Mouse (Mus musculus): ENCODE measurements around the gene Pdzd2.

Pdzd2 gene

DNA sequence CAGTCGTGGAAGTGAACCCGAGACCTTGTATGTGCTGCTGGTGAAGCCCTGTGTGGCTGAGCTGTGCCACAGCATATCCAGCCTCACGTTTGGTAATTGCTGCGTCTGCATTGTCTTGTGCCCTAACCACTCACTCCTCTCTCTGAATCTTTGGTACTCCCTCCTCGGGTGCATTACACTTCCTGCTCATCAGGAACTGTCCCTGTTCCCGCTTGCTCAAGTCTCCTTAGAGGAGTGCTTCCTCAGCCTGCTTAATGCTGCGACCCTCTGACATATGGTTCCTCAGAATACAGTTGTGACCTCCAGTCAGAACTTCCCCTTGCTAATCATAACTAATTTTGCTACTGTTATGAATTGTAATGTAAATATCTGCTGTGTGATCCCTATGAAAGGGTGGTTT is 383.8 kb downstream of the Pdzd2 start:
- DNase-seq (ENCODE audit: low read depth, low spot score), result no peak

DNA sequence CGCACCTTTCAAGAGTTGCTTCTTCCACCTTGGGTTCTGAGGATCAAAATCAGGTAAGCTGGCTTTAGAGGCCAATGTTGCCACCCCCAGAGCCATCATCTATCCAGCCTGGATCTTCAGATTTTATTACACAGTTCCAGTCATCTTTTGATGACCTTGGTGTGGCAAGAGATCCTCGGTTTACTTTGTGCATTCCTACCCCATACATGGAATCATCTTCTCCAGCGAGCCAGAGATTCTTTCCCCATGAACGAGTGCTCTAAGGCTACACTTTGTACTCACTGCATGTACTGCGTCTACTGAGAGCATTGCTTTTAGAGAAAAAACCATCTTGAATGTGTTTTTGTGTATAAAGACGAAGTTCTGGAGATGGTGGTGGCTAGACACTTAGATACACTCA is 384.5 kb downstream of the Pdzd2 start:
- no peak for DNase-seq (ENCODE audit: low read depth, low spot score)

DNA sequence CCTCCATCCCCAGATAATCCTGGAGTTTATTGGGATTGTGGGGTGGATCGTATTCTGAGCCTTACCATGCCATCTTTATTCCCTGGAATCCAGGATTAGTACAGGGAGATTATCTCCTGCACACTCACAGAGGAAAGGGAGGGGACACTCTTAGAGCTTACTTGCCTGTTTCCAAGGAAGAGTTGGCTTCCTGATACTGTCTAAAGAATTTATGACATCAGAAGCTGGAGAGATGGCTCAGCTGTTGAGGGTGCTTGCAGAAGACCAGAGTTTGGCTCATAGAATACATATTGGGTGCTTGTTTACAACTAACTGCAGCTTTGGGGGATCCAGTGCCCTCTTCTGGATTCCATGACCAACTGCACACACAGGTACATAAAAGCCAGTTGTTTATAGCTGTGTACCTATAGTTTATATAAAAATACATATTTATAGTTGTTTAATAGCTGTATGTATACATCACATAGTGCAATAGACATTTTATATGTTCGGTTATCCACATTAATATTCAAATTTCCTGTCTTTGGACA is 385.4 kb downstream of the Pdzd2 start:
- no peak for DNase-seq (ENCODE audit: low read depth, low spot score)

DNA sequence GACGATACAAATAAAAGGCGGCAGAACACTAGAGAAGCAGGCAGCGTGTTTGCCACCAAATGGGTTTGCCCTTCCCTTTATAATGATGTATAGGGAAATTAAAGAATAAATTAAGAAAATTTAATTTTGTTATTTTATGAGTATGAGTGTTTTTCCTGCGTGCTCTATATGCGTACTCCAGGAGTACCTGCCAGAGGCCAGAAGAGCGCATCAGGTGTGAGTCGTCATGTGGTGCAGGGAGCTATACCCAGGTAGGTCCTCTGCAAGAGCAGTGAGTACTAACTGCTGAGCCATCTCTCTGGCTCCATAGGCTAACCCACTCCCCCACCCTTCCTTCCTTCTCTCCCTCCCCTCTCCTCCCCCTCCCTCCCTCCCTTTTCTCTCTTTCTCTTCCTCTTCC is 388.3 kb downstream of the Pdzd2 start:
- DNase-seq (ENCODE audit: low read depth, low spot score), result no peak

DNA sequence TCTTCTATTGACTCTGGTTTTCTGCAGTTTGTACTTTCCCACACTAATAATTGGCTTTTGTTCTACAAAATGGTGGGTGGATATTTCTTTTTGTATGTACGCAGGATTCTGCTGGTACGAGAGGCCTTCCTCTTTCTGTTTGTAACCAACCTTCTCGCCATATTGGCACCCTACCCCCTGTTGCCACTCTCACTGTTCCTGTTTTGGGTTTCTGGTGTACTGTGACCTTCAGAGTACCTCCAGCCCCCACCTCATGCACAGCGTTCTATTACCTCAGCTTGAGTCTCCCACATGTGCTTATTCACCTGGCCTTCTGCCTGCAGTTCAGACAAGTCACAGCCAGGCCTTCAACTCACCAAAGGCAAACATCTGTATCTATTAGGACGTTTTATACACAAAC is 389.9 kb downstream of the Pdzd2 start:
- no peak for DNase-seq (ENCODE audit: low read depth, low spot score)

DNA sequence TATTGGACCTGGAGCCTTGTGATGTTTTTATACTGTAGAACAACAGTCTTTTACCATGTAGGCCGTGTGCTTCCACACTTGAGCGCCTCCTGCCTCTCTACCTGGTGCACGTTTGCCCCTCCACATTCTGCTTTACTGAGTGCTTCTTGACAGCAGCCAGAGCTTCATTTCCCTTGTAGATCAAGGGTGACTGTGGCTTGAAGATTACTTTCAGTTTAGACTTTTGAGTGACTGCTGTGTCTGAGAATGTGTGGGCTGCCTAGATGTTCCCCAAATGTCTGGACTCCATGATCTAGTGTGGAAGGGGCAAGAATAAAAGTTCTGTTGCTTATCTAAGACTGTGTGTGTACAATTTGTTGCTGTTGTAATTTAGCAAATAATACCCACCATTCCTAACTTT is 390.8 kb downstream of the Pdzd2 start:
- DNase-seq (ENCODE audit: low read depth, low spot score), result no peak

DNA sequence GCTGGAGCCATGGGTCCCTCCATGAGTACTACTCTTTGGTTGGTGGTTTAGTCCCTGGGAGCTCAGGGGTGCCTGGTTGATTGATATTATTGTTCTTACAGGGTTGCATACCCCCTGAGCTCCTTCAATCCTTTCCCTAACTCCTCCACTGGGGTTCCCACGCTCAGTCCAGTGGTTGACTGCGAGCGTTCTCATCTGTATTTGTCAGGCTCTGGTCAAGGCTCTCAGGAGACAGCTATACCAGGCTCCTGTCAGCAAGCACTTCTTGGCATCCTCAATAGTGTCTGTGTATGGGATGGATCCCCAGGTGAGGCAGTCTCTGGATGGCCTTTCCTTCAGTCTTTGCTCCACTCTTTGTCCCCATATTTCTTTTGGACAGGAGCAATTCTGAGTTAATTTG is 392.8 kb downstream of the Pdzd2 start:
- no peak for DNase-seq (ENCODE audit: low read depth, low spot score)

DNA sequence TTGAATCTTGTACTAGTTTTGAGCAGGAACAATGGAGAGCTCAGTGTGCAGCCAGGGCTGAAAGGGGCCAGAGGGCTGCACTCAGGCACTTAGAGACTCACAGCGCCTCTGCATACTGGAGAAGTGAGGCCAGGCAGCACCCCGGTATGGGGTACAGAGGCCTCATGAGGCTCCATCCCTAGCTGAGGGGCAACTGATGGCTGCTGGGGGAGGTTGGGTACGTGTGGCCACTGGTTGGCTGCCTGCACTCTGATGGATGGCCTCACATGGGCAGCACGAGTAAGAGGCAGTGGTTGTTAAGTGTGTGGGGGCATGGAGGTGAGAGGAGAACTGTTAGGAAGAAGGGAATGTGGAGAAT is 398.3 kb downstream of the Pdzd2 start:
- DNase-seq (ENCODE audit: low read depth, low spot score), result no peak

DNA sequence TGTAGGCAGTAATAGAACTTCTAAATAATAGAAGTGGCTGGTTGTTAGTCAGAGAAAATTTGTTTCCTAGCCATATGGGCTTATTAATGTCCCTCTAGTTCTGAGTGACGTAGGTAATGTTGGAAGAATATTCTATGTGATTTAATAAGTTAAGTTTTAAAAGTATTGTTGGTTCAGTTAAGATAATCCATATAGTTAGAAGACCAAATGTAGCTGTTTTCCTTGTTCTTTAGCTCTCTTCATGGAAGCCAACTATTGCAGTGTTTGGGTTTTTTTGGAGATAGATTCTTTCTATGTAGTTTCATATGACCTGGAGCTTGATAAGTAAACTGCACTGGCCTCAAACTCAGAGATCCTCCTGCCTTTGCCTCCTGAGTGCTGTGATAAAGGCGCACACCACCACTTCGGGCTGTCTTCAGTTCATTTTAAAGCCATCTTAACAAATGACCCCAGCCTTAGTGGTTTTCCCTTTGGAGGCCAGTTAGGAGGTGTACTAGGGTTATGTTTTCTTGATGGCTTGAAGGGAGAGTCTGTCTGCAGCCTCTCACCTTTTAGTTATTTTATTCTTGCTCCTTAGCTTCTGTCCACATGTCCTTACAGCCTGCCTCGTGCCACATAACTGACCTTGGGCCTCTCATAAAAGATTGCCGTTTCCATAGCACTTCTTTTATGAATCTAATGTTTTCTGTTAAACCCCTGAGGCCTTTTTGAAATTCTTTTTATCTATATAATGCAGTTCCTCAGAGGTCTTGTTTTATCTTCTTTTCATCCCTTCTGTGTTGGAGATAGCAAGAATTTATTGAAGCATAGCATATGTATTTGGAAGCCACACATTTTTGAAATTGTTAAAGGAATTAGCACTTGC is 399.0 kb downstream of the Pdzd2 start:
- no peak for DNase-seq (ENCODE audit: low read depth, low spot score)

DNA sequence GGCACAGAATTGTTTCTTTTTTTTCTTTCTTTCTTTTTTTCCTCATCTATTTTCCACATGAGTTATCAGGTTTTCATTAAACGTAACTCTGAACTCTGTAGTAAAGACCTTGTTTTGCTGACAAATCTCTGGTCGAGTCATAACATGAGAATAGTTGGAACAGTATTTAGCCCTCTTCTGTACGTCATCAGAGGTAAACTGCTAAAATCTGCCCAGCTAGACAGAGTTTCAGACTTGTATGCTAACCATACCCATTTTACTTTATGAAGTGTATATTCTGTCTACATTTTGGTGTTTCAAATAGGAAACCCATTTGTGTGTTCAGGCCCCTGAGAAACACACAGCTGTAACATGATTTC is 402.0 kb downstream of the Pdzd2 start:
- no peak for DNase-seq (ENCODE audit: low read depth, low spot score)

DNA sequence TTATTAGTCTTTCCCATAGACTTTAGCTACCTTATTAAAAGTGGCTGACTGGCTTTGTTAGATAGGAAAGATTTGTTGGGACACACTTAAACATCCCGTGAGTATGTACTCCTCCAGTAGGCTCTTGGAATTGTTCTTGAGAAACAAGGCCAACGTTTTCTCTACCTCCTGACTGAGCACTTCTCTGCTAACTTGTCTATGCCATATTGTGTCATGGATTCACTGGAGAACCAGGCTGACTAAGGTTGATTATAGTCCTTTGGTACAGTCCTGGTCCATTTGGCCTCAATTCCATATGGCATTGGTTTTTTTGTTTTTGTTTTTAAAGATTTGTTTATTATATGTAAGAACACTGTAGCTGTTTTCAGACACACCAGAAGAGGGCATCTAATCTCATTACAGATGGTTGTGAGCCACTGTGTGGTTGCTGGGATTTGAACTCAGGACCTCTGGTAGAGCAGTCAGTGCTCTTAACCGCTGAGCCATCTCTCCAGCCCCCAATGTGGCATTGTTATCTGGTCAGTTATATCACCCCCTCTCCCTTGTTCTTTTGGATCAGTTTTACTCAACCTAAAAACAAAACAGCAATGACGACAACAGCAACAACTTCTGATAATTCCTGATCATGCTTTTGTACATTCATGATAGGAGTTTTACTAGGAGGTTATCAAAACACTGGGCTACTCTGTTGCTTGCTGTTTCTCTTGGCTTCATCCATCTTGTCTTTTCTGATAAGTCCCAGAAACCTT is 402.5 kb downstream of the Pdzd2 start:
- DNase-seq (ENCODE audit: low read depth, low spot score), result no peak

DNA sequence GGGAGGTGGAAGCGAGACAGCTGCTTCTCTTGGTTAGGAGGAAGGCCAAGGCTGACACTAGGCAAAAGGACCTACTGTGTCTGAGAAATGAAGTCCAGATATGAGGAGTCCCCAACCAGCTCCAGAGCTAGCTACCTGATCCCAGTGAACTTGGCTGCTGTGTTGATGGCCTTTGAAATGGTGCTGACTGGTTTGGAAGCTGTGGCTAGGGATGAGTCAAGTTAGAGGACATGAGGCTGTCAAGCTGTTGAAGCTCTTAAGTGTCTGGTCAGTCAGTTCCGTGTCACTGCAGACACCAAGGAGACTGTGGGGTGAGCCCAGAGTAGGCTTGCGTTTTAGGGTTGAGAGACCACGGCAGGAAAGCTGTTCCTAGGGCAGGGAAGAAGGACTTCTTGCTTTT is 405.3 kb downstream of the Pdzd2 start:
- no peak for DNase-seq (ENCODE audit: low read depth, low spot score)

DNA sequence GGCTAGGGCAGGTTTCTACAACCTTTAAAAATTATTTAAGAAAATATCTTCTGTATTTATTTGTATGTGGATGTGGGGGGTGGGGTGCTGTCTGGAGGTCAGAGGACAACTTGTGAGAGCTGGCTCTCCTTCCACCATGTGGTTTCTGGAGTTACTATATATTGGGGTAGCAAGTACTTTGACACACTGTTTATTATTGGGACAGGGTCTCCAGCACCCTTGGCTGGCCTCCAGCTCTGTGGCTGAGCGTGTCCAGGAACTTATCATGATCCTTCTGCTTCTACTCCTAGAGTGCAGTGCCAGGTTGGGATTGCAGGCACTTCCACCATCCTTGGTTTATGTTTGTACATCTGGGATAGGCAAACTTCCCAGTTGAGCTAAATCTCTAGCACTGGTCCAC is 408.4 kb downstream of the Pdzd2 start:
- no peak for DNase-seq (ENCODE audit: low read depth, low spot score)

DNA sequence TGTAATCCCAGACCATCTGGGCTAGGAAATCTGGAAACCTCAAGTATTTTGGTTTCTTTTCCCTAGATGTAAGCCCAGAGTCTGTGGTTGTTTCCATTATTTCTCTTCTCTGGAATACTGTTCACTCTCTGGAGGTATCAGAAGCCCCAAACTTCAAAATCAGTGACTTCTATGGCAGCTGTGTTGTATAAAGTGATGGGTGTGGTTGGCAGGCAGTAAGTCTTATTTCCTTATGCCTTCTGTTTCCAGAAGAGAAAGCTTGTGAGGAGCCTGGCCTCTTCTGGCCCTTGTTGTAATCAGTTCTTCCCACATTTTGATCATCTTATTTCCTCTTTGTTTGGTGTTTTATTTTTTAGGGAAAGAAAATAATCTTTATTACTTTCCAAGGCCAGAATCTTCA is 408.8 kb downstream of the Pdzd2 start:
- no peak for DNase-seq (ENCODE audit: low read depth, low spot score)

DNA sequence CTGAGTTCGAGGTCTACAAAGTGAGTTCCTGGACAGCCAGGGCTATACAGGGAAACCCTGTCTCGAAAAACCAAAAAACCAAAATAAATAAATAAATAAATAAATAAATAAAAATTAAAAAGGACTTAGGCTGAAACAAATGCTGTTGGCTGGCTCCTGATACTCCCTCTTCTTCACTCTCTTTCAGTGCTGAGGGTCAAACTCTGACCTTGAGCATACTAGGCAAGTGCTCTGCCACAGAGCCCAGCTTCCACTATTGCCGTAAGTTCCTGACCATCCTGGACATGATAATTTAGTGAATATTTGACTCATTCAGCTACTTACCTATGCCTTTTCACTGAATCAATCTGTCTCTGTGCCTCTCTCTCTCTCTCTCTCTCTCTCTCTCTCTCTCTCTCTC is 409.3 kb downstream of the Pdzd2 start:
- no peak for DNase-seq (ENCODE audit: low read depth, low spot score)

DNA sequence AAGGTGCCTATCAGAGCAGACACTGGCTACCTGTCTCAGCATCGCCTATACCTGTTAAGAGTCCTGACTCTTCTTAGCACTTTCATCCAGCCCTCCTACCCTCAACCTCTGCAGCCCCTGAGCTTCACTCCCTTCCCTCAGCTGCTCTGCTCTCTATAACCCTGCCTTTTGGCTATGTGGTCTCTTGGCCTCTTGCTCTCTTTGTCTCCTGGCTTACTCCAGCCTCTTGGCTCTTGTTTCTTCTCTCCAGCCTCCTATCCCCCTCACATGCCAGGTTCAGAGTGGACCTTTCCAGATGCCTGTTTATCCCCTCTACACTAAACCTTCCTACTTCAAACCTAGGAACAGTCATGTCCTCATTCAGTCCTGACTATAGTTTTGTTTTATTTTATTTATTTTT is 415.4 kb downstream of the Pdzd2 start:
- DNase-seq (ENCODE audit: low read depth, low spot score), result no peak

DNA sequence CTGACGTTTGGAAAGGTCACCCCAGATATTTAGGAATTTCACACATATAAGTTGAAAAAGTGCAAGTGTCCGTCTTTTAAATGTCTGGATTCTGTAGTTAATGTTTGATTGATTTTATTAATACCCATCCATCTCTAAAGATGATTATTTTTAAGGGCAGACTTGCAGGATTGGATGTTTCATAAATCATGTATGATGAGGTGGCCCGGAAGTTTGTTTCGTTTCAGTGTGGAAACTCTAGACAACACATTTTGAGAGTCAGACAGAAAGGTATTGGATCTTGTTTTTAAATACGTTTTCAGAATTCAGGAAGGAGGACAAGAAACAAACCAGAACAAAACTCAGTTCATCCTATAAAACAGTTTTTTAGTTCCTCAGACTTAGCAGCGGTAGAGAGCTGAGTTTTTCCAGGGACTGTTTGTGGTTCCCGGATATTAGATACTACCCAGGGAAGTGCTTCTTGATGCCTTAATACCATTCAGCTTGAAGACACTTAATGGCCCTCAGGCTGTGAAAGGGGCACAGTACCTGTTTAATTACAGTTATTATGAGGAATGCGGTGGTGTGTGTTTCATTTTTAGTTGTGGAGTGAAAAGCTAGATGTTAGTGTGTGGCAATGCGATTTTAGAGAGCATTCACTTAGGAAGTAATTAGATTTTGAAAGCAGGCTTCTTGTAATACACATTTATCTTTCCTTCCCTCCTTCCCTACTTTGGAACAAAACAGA is 416.9 kb downstream of the Pdzd2 start:
- DNase-seq (ENCODE audit: low read depth, low spot score), result peak; percentile 13

DNA sequence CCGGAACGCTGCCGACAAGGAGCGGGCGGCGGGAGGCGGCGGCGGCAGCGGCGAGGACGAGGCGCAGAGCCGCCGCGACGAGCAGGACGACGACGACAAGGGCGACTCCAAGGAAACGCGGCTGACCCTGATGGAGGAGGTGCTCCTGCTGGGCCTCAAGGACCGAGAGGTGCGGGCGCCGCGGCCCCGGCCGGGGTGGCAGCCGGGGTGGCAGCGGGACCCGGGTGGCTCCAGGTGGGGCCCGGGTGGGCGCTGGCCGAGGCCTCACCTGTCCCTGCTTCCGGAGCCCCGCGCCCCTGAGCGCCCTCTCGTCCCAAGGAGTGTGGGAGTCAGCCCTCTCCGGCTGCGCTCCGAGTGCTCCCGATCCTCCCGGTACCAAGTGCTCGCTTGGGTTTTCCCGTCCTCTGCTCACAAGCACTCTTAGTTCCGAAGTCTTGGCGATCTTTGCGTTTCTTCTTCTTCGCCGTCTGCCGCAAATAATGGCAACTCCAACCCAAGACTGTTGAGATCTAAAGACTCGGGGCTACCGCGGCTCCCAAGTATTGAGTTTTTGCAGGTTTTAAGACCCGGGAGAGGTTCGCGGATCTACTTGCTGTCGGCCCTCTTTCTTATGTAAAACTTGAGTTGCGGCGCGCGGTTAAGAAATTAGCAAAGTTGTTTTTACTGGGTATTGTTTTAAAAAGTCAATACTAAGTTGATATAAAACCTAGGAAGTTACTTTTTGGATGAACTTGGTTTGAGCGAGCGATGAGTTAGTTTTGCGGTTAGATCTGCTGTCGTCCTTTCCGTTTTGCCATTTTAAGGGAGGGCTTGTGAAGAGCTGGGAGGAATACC is 417.7 kb downstream of the Pdzd2 start, which contains the start of gene 1810049J17Rik:
TSS of gene 1810049J17Rik (minus strand) at position 112 of the 834 bp plus-strand sequence.
- peak; percentile 11 for DNase-seq (ENCODE audit: low read depth, low spot score)

DNA sequence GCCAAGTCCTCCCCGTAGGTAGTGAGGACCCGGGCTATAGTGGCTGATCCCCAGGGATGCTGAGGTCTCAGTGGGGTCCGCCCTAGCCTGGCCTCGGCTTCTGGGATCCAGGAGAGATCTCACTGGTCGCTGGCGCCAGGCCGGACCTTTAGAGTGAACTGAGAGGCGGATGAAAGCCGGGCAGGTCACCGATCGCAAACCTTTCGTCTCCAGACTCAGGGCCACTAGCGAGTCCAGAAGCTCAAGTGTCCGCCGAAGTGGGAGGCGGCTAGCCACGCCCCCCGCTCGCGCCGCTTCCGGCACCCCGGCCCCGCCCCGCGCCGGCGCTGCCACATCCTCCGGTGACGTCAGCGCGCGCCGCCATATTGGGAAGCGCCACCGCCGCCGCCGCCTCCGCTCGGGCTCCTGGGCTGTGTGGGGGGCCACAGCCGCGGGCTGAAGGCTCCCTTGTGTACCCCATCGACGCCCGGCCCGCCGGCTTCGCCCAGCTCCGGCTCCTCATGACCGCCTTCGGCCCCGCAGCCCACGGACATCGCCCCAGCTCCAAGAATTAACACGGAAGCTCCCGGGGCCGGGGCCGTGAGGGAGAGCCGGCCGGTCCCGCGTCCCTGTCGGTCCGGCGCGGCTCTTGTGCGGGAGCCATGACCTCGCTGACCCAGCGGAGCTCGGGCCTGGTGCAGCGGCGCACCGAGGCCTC is 418.5 kb downstream of the Pdzd2 start, which contains the start of gene Golph3:
TSS of gene Golph3 (plus strand) at position 360 of the 697 bp plus-strand sequence.
- peak; percentile 83 for DNase-seq (ENCODE audit: low read depth, low spot score)

DNA sequence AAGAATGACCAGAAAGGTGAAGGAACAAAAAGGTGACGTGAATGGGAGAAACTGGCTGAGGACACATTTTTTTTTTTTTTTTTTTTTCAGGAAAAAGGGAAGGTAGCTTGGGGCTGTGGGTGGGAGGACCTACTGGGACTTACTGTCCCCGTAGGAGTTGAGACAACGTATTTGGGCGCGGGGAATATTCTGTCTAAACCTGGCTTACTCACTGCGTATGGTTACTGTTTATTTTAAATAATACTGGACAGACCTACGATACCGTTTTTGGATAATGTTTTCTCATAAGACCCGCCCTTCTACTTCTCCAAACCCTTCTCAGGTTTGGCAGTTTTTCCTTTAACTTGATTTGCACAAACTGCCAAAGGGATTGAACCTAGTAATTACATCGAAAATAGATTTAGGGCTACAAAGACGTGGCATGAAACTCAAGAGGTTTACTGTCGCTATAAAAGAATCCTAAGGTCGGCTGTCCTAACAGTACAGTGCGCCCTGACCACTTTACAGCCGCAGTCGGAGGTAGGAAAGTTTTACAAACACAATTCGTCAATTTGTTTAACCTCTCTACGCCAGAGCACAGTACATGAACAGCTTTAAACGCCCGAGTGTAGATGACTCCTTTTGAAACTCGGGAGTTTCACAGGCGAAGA is 419.2 kb downstream of the Pdzd2 start:
- no peak for DNase-seq (ENCODE audit: low read depth, low spot score)
